Mouse (Mus musculus) forebrain, embryonic 13.5 days (tissue): ENCODE data around the gene Cdh4. TPM values are rescaled to one million over a fixed set of nuclear protein-coding genes. Genes with fewer than 3 reads are reported as not detected.

ENCODE experiments used
- ATAC-seq: fragments of 200-750 bp; cut with Nextera tagmentation; 2 replicates; pipeline ENCODE4 v1.8.0; 2017
- H3K27ac ChIP-seq: fragments of 300-500 bp; sonication (generic); 2 replicates; pipeline ENCODE4 v1.5.1; 2015; ENCODE audit warnings: inconsistent platforms, mild to moderate bottlenecking, moderate library complexity
- H3K27me3 ChIP-seq: fragments of 300-500 bp; sonication (generic); 2 replicates; pipeline ENCODE4 v1.6.1; 2015; ENCODE audit warnings: mild to moderate bottlenecking, inconsistent platforms
- H3K36me3 ChIP-seq: fragments of 300-500 bp; sonication (generic); 2 replicates; pipeline ENCODE4 v1.6.1; 2015; ENCODE audit warnings: mild to moderate bottlenecking, inconsistent platforms; ENCODE audit not compliant: poor library complexity, severe bottlenecking
- H3K4me1 ChIP-seq: fragments of 300-500 bp; sonication (generic); 2 replicates; pipeline ENCODE4 v1.6.1; 2015; ENCODE audit warnings: inconsistent platforms
- H3K4me2 ChIP-seq: fragments of 300-500 bp; sonication (generic); 2 replicates; pipeline ENCODE4 v1.6.1; 2015; ENCODE audit warnings: inconsistent platforms, mild to moderate bottlenecking, moderate library complexity
- H3K4me3 ChIP-seq: fragments of 300-500 bp; sonication (generic); 2 replicates; pipeline ENCODE4 v1.5.1; 2015; ENCODE audit warnings: mild to moderate bottlenecking, inconsistent platforms
- H3K9ac ChIP-seq: fragments of 300-500 bp; sonication (generic); 2 replicates; pipeline ENCODE4 v1.6.1; 2015; ENCODE audit warnings: mild to moderate bottlenecking, inconsistent platforms
- H3K9me3 ChIP-seq: fragments of 300-500 bp; sonication (generic); replicated peaks from 2 replicates; pipeline ENCODE4 v1.6.1; 2016; ENCODE audit warnings: inconsistent platforms
- WGBS: fragments of 180-500 bp; shearing (Covaris S2); methylation state at CpG from one replicate; pipeline ENCODE4 v1.1.7; 2015; 5-methylcytosine and 5-hydroxymethylcytosine counted together
- polyA plus RNA-seq: library from polyadenylated mRNA; unstranded; fragments of >200 nt; fragmentation: Nextera tagmentation; extraction: Ambion mirVana; gene quantifications from 2 replicates; pipeline ENCODE4 v1.2.1, GENCODE M21; 2015

The Cdh4 gene
- polyA plus RNA-seq, 1 experiment from 2014 or later = 30.3 TPM

DNA sequence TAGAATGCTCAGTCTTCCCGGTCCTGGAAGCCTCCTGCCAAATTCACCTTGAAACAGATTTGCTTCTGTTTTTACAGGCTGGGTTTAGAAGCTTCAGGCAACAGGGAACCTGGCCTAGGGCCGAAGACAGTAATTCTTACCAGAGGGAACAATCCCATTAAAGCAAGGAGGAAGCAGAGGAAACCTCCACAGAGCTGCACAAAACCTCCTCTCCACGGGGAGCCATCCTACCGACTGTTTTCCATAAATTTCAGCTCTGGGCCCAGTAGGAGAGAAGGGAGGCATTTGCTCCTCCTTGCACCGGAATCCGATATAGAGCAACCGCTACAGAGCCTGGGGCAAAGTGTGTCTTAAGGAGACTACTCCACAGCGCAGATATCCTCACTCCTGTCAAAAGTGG is 79.9 kb downstream of the Cdh4 start:
- Histone ChIP-seq H3K4me3 (no peak overlapping the region), H3K9ac (no peak overlapping the region), H3K27ac (peak overlapping the region; percentile 32; the same call in 1 of the 2 replicates), H3K27me3 (no peaks in the 10 kb centered on the region), H3K9me3 (no peaks in the 10 kb centered on the region), H3K4me1 (peaks cover 76% of the 10 kb centered on the region), H3K36me3 (no peaks in the 10 kb centered on the region), H3K4me2 (no peak overlapping the region)
- no peak for ATAC-seq
- WGBS = 7% methylated on average over 8 of the region's 8 CpGs

DNA sequence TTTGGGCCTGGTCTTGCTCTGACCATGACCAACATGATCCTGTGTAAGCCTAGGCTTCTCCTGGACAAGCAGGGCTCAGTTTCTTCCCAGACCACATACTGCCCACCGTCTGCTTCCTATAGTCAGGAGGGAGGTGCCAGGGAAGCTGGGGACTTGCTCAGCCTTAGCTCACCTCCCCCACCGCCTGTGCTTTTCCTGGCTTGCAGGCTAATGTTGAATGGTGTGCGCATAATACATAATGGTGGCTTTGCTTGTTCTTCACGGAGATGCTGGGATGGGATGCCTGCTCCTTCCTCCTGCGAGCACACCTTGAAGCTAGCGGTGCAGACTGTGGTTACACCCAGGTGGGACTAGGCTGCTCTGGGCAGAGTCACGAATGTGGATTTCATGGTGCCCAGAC is 84.7 kb downstream of the Cdh4 start:
- no peak overlapping the region for H3K9ac ChIP-seq
- H3K27ac ChIP-seq = no peak overlapping the region
- no peaks in the 10 kb centered on the region for H3K27me3 ChIP-seq
- no peaks in the 10 kb centered on the region for H3K36me3 ChIP-seq
- H3K4me1 ChIP-seq = peaks cover 66% of the 10 kb centered on the region
- no peak overlapping the region for H3K4me2 ChIP-seq
- WGBS = 71% methylated on average over 7 of the region's 7 CpGs
- no peak for ATAC-seq
- no peaks in the 10 kb centered on the region for H3K9me3 ChIP-seq
- H3K4me3 ChIP-seq = no peak overlapping the region

DNA sequence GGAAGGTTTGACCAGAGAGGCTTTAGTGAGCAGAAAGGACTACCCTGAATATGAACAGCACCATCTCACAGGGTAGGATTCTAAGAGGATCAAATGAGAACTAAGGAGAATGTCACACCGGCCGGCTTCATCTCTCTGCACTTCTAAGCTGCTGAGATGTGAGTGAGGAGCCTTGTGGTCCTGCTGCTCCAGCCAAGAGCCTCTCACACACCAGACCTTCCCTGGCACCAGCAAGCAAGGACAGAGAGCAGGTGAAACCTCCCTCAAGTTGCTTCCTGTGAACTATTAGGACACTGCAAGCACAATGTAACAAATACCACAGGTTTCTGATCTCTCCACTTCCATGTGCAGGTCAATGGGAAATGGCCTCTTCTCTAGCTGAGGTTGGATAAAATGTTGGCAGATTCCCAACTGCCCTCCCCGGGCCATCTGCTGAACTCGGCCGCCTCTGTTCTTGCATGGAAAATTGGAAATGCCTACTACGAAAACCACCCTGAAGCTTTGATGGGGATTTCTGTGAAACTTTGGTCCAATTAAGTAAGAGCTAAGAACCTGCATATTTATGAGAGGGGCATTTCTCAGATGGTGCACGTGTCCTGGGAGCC is 88.3 kb downstream of the Cdh4 start:
- no peaks in the 10 kb centered on the region for H3K36me3 ChIP-seq
- no peaks in the 10 kb centered on the region for H3K9me3 ChIP-seq
- H3K27me3 ChIP-seq = no peaks in the 10 kb centered on the region
- no peak overlapping the region for H3K4me3 ChIP-seq
- H3K9ac ChIP-seq = no peak overlapping the region
- peaks cover 70% of the 10 kb centered on the region for H3K4me1 ChIP-seq
- H3K4me2 ChIP-seq = 0 out of 2 replicates have a peak overlapping the region, but pooled peaks have one; percentile 12
- WGBS = 38% methylated on average over 7 of the region's 7 CpGs
- H3K27ac ChIP-seq = no peak overlapping the region; the same call in 1 of the 2 replicates
- ATAC-seq = no peak; the same call in 1 of the 2 replicates

DNA sequence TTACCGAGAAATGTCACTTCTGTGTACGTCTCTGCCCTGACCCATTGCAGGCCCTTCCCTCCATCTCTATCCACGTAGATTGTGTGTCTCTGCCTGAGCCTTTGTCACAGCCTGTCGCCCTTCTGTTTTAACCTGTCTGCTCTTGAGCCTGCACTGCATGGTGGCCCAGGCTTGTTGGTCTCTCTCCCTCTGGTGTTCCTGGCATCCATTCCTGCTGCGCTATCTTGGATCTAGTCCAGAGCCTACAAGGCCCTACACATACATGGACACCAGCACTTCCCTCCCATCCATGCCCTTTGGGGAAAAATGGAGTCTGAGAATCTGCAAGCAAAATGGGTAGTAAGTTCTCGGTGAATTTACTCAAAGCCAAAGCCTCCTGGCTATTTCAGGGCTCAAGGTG is 91.0 kb downstream of the Cdh4 start:
- H3K36me3 ChIP-seq = no peaks in the 10 kb centered on the region
- WGBS = 71% methylated on average over 6 of the region's 6 CpGs
- peaks cover 84% of the 10 kb centered on the region for H3K4me1 ChIP-seq
- H3K9ac ChIP-seq = no peak overlapping the region
- no peak overlapping the region for H3K4me3 ChIP-seq
- H3K27me3 ChIP-seq = no peaks in the 10 kb centered on the region
- H3K4me2 ChIP-seq = no peak overlapping the region
- H3K27ac ChIP-seq = no peak overlapping the region
- H3K9me3 ChIP-seq = no peaks in the 10 kb centered on the region
- ATAC-seq = no peak

- Histone ChIP-seq H3K4me3 (no peak overlapping the region), H3K27me3 (no peaks in the 10 kb centered on the region), H3K4me2 (no peak overlapping the region), H3K4me1 (peaks cover 89% of the 10 kb centered on the region), H3K36me3 (no peaks in the 10 kb centered on the region), H3K9me3 (no peaks in the 10 kb centered on the region), H3K9ac (no peak overlapping the region), H3K27ac (no peak overlapping the region)
- WGBS = 59% methylated on average over 2 of the region's 2 CpGs
- no peak for ATAC-seq
Observed at GRCm38 (mm10) chr2:179533881-179534280, 91.7 kb downstream of the Cdh4 start.

- no peaks in the 10 kb centered on the region for H3K27me3 ChIP-seq
- H3K4me2 ChIP-seq = no peak overlapping the region
- no peak for ATAC-seq
- peak overlapping the region; percentile 79 for H3K27ac ChIP-seq
- 0% methylated on average over 6 of the region's 6 CpGs for WGBS
- 0 out of 2 replicates have a peak overlapping the region, but pooled peaks have one; percentile 2 for H3K9ac ChIP-seq
- H3K36me3 ChIP-seq = no peaks in the 10 kb centered on the region
- peaks cover 90% of the 10 kb centered on the region for H3K4me1 ChIP-seq
- no peaks in the 10 kb centered on the region for H3K9me3 ChIP-seq
- H3K4me3 ChIP-seq = no peak overlapping the region
Observed at GRCm38 (mm10) chr2:179535204-179535603, 93.0 kb downstream of the Cdh4 start.

GRCm38 (mm10) chr2:179536762-179537161 is 94.5 kb downstream of the Cdh4 start:
- H3K4me3 ChIP-seq = no peak overlapping the region
- H3K36me3 ChIP-seq = no peaks in the 10 kb centered on the region
- no peaks in the 10 kb centered on the region for H3K27me3 ChIP-seq
- H3K9me3 ChIP-seq = no peaks in the 10 kb centered on the region
- H3K27ac ChIP-seq = peak overlapping the region; percentile 87
- H3K9ac ChIP-seq = no peak overlapping the region
- no peak overlapping the region for H3K4me2 ChIP-seq
- 3% methylated on average over 2 of the region's 2 CpGs for WGBS
- no peak for ATAC-seq
- H3K4me1 ChIP-seq = peaks cover 75% of the 10 kb centered on the region

DNA sequence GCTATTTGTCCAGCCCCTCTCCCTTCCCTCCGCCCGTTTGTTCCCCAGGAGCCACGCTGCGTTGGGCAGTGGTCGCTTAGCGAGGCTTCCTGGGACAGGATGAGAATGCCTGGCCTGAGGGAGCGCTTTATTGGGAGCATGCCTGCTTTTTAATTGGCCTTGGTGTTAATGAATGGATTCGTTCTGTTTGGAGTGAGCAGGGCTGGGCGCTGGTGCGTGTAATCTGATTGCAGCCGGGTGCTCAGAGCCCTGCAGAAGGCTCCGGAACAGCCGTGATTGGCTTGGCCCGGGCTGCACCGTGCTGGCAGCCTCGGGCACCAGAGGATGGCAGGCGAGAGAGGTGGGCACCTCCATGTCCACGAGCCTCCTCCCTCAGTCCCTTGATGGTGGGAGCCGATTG is 95.2 kb downstream of the Cdh4 start:
- peak overlapping the region; percentile 46 for H3K4me2 ChIP-seq
- no peaks in the 10 kb centered on the region for H3K36me3 ChIP-seq
- no peaks in the 10 kb centered on the region for H3K27me3 ChIP-seq
- H3K4me3 ChIP-seq = no peak overlapping the region
- H3K9me3 ChIP-seq = no peaks in the 10 kb centered on the region
- peaks cover 69% of the 10 kb centered on the region for H3K4me1 ChIP-seq
- H3K9ac ChIP-seq = peak overlapping the region; percentile 48; the same call in 1 of the 2 replicates
- WGBS = under 1% methylated on average over 19 of the region's 19 CpGs
- ATAC-seq = peak; percentile 98
- peak overlapping the region; percentile 87 for H3K27ac ChIP-seq

GRCm38 (mm10) chr2:179537800-179538450 is 95.7 kb downstream of the Cdh4 start:
- Histone ChIP-seq H3K27me3 (no peaks in the 10 kb centered on the region), H3K4me2 (peak overlapping the region; percentile 46), H3K36me3 (no peaks in the 10 kb centered on the region), H3K4me3 (no peak overlapping the region), H3K27ac (peak overlapping the region; percentile 87), H3K9ac (0 out of 2 replicates have a peak overlapping the region, but pooled peaks have one; percentile 48), H3K9me3 (no peaks in the 10 kb centered on the region), H3K4me1 (peaks cover 63% of the 10 kb centered on the region)
- peak; percentile 41 for ATAC-seq
- WGBS = 7% methylated on average over 3 of the region's 3 CpGs

- Histone ChIP-seq H3K36me3 (no peaks in the 10 kb centered on the region), H3K27ac (peak overlapping the region; percentile 4; the same call in 1 of the 2 replicates), H3K9ac (no peak overlapping the region), H3K4me2 (no peak overlapping the region), H3K9me3 (no peaks in the 10 kb centered on the region), H3K4me3 (no peak overlapping the region), H3K4me1 (peaks cover 57% of the 10 kb centered on the region), H3K27me3 (no peaks in the 10 kb centered on the region)
- no peak for ATAC-seq
- WGBS = 36% methylated on average over 4 of the region's 4 CpGs
Observed at GRCm38 (mm10) chr2:179538535-179538934, 96.3 kb downstream of the Cdh4 start.

GRCm38 (mm10) chr2:179539532-179540245 is 97.5 kb downstream of the Cdh4 start:
- WGBS = 4% methylated on average over 9 of the region's 9 CpGs
- H3K27ac ChIP-seq = peak overlapping the region; percentile 4
- ATAC-seq = no peak
- peaks cover 48% of the 10 kb centered on the region for H3K4me1 ChIP-seq
- H3K4me3 ChIP-seq = no peak overlapping the region
- no peaks in the 10 kb centered on the region for H3K27me3 ChIP-seq
- H3K36me3 ChIP-seq = no peaks in the 10 kb centered on the region
- no peaks in the 10 kb centered on the region for H3K9me3 ChIP-seq
- H3K4me2 ChIP-seq = no peak overlapping the region
- peak overlapping the region; percentile 18; the same call in 1 of the 2 replicates for H3K9ac ChIP-seq

GRCm38 (mm10) chr2:179541096-179541495 is 98.9 kb downstream of the Cdh4 start:
- ATAC-seq = no peak
- WGBS = 96% methylated on average over 4 of the region's 4 CpGs

More at GRCm38 (mm10) chr2:179541096-179541495, 98.9 kb downstream of the Cdh4 start:
- no peak overlapping the region for H3K4me2 ChIP-seq
- H3K4me3 ChIP-seq = no peak overlapping the region
- no peaks in the 10 kb centered on the region for H3K36me3 ChIP-seq
- H3K27me3 ChIP-seq = no peaks in the 10 kb centered on the region
- no peak overlapping the region for H3K9ac ChIP-seq
- no peak overlapping the region for H3K27ac ChIP-seq
- H3K9me3 ChIP-seq = no peaks in the 10 kb centered on the region
- H3K4me1 ChIP-seq = peaks cover 37% of the 10 kb centered on the region
